Mouse (Mus musculus) activated CD4-positive, CD25-positive, alpha-beta regulatory T cell, adult 4 months (primary cell): ENCODE measurements around the gene Gm4559. TPM values are rescaled to one million over a fixed set of nuclear protein-coding genes. Genes with fewer than 3 reads are reported as not detected.
A peak's percentile ranks its signal among the peaks of the same experiment; 100 is the strongest.
"Not testable (repeated sequence)": the region's sequence is repeated elsewhere in the genome, so short reads cannot be mapped to it uniquely, and the experiment has no call there.

Source experiments
- ATAC-seq: one replicate; pipeline ENCODE4 v1.8.0; 2017
- polyA plus RNA-seq, 2 experiments: library from polyadenylated mRNA; unstranded; fragments of 100-300 nt; shearing (Covaris generic); gene quantifications; one replicate each; pipeline ENCODE4 v1.2.1; 2017

The Gm4559 gene
- polyA plus RNA-seq: not detected

- not testable (repeated sequence) for ATAC-seq
Measured at GRCm38 (mm10) chr7:142274263-142274662, at the start of gene Gm4559. Gene Gm4559, minus strand, starts transcription at chr7:142274363.

GRCm38 (mm10) chr7:142323396-142324117, 49.4 kb upstream of the Gm4559 start:
- ATAC-seq: no peak

- ATAC-seq: no peak
Measured at GRCm38 (mm10) chr7:142322641-142323040, 48.5 kb upstream of the Gm4559 start.

GRCm38 (mm10) chr7:142321637-142322306, 47.6 kb upstream of the Gm4559 start:
- ATAC-seq: not testable (repeated sequence)

- no peak for ATAC-seq
Measured at GRCm38 (mm10) chr7:142320906-142321305, 46.7 kb upstream of the Gm4559 start.

GRCm38 (mm10) chr7:142319124-142319523, 45.0 kb upstream of the Gm4559 start:
- ATAC-seq: no peak

GRCm38 (mm10) chr7:142317216-142317615, 43.1 kb upstream of the Gm4559 start:
- ATAC-seq: no peak

- ATAC-seq: no peak
Measured at GRCm38 (mm10) chr7:142316558-142316957, 42.4 kb upstream of the Gm4559 start.

GRCm38 (mm10) chr7:142314600-142315285, 40.6 kb upstream of the Gm4559 start:
- ATAC-seq: no peak

- not testable (repeated sequence) for ATAC-seq
Measured at GRCm38 (mm10) chr7:142303929-142304328, 29.8 kb upstream of the Gm4559 start.

GRCm38 (mm10) chr7:142303249-142303648, 29.1 kb upstream of the Gm4559 start, which contains the start of gene Krtap5-4:
Gene Krtap5-4, plus strand, starts transcription at chr7:142303549.
- ATAC-seq: no peak

GRCm38 (mm10) chr7:142297018-142297417, 22.9 kb upstream of the Gm4559 start, which contains the start of gene Krtap5-1:
Gene Krtap5-1, minus strand, starts transcription at chr7:142297118.
- not testable (repeated sequence) for ATAC-seq

GRCm38 (mm10) chr7:142296108-142296507, 21.9 kb upstream of the Gm4559 start:
- ATAC-seq: not testable (repeated sequence)

- no peak for ATAC-seq
Measured at GRCm38 (mm10) chr7:142295418-142295817, 21.3 kb upstream of the Gm4559 start.

GRCm38 (mm10) chr7:142293851-142294250, 19.7 kb upstream of the Gm4559 start:
- peak; percentile 49 for ATAC-seq

- ATAC-seq: not testable (repeated sequence)
Measured at GRCm38 (mm10) chr7:142285910-142286612, 11.9 kb upstream of the Gm4559 start.

GRCm38 (mm10) chr7:142285130-142285835, 11.1 kb upstream of the Gm4559 start:
- no peak for ATAC-seq

- ATAC-seq: peak; percentile 58
Measured at GRCm38 (mm10) chr7:142284615-142285080, 10.5 kb upstream of the Gm4559 start.

- peak; percentile 74 for ATAC-seq
Measured at GRCm38 (mm10) chr7:142284023-142284591, 9.9 kb upstream of the Gm4559 start.

GRCm38 (mm10) chr7:142282847-142283246, 8.7 kb upstream of the Gm4559 start:
- not testable (repeated sequence) for ATAC-seq

GRCm38 (mm10) chr7:142279291-142279690, 5.1 kb upstream of the Gm4559 start:
- not testable (repeated sequence) for ATAC-seq
